Mouse (Mus musculus) layer of hippocampus, adult 9-10 months (tissue): ENCODE data around the gene Mmp19.
A peak's percentile ranks its signal among the peaks of the same experiment; 100 is the strongest.

Source experiments
- DNase-seq: peaks from one replicate; pipeline ENCODE4 v3.0.0; 2022; ENCODE audit warnings: low spot score

Gene Mmp19

GRCm38 (mm10) chr10:128790398-128791124 lies at the start of gene Mmp19:
Gene Mmp19, plus strand, starts transcription at chr10:128790910.
- no peak for DNase-seq

GRCm38 (mm10) chr10:128742616-128743015 lies 48.1 kb upstream of the Mmp19 start:
- no peak for DNase-seq

DNA sequence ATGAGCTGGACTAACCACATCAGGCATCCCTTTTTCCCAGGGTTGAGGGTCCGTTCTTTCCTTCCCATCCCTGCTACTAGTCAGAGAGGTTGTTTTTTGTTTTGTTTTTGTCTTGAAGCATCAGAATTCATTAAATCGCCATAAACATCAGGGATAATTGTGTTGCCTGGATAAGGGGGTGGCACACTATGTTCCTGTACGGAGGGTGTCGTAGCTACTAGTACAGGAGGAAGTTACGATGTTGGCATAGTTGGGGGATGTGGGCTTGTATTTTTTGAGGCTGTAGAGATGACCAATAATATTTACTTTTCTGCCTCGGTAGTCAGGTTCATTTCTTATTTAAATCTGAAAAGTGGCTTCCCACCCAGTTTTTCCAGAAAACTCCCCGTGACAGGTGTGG lies 47.5 kb upstream of the Mmp19 start:
- no peak for DNase-seq

DNA sequence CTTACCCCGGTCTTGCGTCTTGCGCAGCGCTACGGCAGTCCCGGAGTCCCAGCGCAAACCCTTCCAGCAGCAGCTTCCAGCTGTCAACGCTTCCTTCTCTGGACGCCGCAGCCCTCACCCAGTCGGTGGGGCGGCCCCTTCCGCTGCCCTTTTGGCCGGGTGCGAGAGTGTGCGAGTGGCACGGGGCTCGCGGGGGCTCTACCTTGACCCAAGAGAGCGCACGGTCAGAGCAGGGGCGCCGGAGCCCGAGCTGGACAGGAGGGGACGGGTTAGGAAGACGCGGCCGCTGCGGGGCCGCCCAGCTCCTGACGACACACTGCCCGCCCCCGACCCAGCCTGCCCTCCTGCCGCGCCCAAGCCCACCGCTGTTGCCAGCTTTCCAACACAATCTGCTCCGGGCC lies 46.9 kb upstream of the Mmp19 start:
- DNase-seq, result no peak

- no peak for DNase-seq
Observed at GRCm38 (mm10) chr10:128744211-128744610, 46.5 kb upstream of the Mmp19 start.

DNA sequence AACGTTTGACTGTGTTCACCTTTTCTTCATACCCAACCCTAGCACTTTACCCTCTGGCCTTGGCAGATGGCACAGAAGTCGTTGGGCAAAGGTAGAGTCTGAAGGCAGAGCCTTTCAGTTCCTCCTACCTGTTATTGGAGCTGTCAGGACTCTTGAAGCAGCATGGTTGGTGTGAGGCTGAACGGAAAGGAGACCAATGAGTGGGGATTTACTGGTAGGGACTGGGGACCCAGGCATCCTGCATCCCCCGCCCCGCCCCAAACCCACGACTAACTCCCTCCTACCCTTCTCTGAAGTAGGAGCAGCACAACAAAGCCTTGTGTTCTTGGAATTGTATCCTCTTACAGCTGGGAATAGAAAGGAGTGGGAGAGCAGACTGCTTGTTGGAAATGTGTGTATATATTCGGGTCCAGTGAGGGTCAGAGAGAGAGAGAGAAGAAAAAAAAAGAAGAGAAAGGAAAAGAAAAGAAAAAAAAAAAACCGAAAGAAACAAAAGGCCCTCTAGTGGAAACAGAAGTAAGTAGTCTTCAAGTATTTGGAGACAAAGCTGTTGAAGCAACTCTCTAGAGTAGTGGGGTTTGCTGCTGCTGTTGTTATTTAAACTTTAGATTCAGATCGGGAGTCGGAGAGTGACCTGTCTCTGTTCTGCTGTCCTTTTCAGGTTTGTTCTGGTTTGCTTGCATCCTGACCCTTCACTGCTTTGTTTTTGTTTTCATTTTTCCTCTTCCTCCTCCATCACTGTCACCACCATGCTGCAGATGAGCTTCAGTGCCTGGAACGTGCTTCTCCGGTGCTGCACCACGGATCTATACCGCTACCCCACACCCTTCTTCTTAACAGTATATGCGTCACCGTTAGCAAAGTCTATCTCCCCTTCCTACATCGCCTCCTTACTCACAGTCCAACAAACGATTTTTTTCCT lies 45.8 kb upstream of the Mmp19 start, which contains the start of gene Dgka:
Gene Dgka (minus strand): TSS at position 176 of the 922 bp plus-strand sequence.
- DNase-seq, result no peak

DNA sequence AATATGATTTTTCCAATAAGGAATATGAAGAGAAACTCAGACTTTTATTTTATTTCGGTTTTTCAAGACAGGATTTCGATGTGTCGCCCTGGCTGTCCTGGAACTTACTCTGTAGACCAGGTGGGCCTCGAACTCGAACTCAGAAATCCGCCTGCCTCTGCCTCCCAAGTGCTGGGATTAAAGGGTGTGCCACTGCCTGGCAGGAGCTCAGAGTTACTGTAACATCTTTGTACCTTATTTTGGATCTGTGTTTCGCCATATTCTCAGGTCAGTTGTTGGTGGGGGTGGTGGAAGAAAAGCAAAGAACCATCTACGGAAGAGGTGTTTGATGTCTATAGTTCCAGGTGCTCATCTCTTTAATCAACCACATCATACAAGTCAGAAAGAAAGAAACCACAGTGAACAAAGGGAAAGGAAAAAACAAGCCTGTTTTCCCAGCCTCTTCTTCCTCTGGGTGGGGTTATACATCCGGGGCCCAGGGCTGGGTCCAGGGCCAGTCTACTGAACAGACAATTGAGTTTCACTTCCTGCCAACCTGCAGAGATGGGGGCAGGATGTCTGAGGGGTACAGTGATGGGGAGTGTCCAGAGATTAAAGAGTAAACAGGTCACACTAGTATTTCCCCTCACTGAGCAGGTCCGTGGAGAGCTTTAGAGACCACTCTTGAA lies 44.6 kb upstream of the Mmp19 start:
- no peak for DNase-seq

- DNase-seq, result no peak
Observed at GRCm38 (mm10) chr10:128746972-128747645, 43.6 kb upstream of the Mmp19 start.

DNA sequence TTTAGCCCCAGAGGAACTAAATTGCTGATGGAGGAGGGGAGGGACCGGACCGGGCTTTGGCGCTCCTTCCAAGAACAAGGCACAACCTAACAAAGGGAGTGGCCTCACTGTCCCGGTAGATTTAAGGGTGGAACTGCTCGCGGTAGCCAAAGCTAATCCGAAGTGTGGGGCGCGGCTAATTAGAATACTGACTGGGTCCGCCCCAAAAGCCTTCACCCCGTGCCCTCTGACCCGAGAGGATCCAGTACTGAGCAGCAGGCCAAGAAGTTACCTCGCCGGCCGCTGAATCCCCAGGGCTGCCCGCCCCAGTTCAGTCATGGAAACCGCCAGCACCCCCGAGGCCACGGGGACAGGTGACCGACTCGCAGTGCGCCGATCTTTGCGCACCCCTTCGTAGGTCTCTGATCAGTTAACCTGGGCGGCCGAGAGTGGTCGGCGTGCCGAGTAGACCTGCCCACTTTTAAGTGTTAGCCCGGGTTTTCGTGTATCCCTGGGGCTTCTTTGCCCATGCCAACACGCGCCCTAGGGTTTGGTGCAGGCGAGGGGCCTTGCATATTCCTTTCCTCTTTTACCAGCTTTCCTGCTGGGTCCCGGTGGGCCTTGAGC lies 43.0 kb upstream of the Mmp19 start, which contains the start of gene Pym1:
Gene Pym1 (plus strand): TSS at position 244 of the 606 bp plus-strand sequence.
- DNase-seq, result peak; percentile 33

DNA sequence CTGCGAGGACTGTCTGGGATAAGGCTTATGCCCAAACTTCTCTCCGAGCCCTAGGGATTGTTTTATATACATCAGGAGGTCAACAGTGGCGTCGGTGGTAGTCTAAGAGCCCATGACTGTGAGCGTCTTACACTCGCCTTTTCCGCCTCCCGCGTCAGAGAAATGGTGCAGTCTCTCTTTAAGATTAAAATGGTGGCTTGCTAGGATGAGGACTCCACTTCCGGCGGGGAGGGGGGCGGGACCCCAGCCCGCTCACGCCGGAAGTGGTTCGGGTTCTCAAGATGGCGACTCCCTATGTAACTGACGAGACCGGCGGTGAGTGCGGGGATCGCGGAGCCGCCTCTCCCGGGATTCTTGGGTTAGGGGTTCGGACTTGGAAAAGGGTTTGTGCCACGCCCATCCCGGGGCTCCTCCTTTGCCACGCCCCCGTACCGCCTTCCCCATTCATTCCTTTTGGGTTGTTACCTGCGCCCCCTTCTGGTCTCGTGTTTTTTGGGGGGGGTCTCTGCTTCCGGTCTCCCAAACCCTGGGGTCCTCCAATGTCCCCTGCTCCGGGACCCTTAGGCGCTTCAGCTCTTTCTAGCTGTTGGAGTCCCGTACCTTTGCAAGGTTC lies 42.4 kb upstream of the Mmp19 start:
- DNase-seq, result peak; percentile 54

DNA sequence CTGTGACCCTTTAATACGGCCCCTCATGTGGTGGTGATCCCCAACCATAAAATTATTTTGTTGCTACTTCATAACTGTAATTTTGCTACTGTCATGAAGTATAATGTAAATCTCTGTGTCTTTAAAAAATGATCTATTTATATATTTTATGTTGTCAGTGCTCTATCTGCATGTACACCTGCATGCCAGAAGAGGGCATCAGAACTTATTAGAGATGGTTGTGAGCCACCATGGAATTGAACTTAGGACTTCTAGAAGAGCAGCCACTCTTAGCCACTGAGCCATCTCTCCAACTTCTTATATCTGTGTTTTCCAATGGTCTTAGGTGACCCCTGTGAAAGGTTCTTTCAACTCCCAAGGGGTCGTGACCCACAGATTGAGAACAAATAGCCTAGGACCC lies 17.8 kb upstream of the Mmp19 start:
- DNase-seq, result no peak

DNA sequence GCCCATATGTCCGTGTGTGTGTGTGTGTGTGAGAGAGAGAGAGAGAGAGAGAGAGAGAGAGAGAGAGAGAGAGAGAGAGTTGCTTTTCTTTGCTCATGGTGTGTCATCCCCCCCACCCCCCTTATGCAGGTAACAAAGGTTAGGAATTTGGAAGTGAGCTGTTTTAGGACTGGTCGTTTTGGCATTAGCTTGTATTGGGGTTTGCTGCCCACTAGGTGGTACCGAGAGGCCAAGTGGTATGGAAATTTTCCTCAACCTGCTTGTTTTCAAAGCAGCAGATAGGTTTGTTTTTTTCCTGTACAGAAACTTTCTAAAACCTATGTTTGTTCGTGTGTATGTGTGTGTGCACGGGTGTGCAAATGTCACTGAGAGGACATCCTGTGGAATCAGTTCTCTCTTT lies 17.0 kb upstream of the Mmp19 start:
- no peak for DNase-seq

DNA sequence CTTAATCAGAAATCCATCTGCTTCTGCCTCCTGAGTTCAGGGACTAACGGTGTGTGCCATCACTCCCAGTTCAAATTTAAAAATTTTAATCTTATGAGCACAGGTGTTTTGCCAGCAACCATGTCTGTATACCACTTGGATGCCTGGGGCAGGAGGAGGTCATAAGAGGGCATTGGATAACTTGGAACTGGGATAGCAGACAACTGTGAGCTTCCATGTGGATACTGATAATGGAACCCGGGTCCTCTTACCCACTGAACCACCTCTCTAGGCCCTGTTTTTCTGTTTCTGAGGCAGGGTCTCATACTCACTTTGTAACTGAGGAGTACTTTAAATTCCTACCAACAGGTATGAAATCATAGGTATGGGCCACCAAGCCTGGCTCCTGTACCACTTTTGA lies 12.3 kb upstream of the Mmp19 start:
- DNase-seq, result no peak

GRCm38 (mm10) chr10:128779011-128779795 lies 11.5 kb upstream of the Mmp19 start:
- no peak for DNase-seq

DNA sequence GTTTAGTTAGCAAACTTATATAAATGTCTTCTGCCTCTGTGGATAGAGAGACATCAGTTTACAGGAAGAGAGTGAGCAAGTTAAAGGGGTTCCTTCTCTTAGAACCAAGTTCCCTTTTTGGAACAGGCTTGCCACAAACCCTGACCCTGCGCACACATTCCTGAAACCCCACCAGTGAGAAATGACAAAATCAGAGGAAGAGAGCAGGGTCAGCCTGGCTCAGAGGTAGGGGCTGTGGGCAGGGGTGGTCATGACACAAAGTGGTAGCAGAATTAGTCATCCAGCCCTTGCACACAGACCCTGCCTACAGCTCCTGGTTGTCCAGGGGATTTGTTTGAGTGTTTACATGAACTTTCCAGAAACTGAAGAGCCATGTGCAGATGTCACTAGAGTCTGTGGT lies 10.5 kb upstream of the Mmp19 start:
- DNase-seq, result no peak

DNA sequence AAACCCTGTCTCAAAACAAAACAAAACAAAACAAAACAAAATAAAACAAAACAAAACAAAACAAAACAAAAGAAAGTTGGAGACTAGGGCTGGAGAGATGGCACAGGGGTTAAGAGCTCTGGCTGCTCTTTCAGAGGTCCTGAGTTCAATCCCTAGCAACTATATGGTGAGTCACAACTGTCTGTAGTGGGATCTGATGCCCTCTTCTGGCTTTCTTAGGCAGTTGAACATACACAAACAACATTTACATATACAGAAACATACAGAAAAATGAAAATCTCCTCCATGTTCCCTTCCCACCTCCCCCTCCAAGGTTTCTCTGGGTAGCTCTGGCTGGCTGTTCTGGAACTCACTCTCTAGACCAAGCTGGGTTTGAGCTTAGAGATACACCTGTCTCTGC lies 1.3 kb downstream of the Mmp19 start:
- DNase-seq, result no peak

- DNase-seq, result no peak
Observed at GRCm38 (mm10) chr10:128793258-128793657, 2.5 kb downstream of the Mmp19 start.

- DNase-seq, result no peak
Observed at GRCm38 (mm10) chr10:128794391-128794790, 3.7 kb downstream of the Mmp19 start.

- peak; percentile 40 for DNase-seq
Observed at GRCm38 (mm10) chr10:128795581-128795980, 4.9 kb downstream of the Mmp19 start.

DNA sequence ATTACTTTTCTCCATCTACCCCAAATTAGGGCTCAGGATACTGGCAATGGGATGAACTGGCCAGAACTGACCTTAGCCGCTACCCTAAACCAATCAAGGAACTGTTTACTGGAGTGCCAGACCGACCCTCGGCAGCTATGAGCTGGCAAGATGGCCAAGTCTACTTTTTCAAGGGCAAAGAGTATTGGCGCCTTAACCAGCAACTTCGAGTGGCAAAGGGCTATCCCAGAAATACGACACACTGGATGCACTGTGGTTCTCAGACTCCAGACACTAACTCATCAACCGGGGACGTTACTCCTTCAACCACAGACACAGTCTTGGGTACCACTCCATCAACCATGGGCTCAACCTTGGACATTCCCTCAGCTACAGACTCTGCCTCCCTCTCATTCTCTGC lies 8.0 kb downstream of the Mmp19 start:
- no peak for DNase-seq
